Mouse (Mus musculus): Measurements from ENCODE around the gene Dlg2.

DNA sequence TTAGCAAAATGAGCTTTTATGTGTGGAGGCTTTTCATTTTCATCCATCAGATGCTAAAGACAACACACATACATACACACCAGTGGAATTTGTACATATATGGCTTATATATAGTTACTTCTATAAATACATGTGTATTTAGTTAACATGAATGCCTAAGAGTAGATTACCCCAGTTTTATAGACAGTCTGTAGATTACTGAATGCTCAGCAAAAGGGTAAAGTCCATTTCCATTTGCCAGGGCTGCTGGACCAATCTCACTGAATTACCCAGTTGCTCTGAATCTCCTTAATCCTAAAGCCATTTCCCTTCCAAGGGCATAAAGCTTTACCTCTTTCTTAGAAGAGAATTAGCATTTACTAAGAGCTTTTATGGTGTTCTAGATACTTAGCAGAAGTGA, 1744.1 kb downstream of the Dlg2 start:
- TF ChIP-seq CTCF (IDR thresholded peaks at IDR 0.05; ENCODE audit: low read depth, low read length) (no peak), GATA1 (IDR thresholded peaks at IDR 0.05; ENCODE audit: borderline replicate concordance, low read length) (no peak), TAL1 (conservative IDR thresholded peaks at IDR 0.05; ENCODE audit: low read depth, low read length) (no peak), POLR2AphosphoS5 (IDR thresholded peaks at IDR 0.05; ENCODE audit: insufficient replicate concordance, low read depth, low read length) (no peak)

Measured in G1E (cell line).